Mouse (Mus musculus) frontal cortex, adult (tissue): ENCODE data around the gene Trak1.
A peak's percentile ranks its signal among the peaks of the same experiment; 100 is the strongest.
"Not testable (repeated sequence)": the region's sequence is repeated elsewhere in the genome, so short reads cannot be mapped to it uniquely, and the experiment has no call there.

Source experiments
- ATAC-seq: cut with Nextera tagmentation; 2 replicates; pipeline ENCODE4 v1.9.2; 2017; ENCODE audit warnings: mild to moderate bottlenecking, moderate library complexity, mixed read lengths; ENCODE audit not compliant: low TSS enrichment

Gene Trak1

DNA sequence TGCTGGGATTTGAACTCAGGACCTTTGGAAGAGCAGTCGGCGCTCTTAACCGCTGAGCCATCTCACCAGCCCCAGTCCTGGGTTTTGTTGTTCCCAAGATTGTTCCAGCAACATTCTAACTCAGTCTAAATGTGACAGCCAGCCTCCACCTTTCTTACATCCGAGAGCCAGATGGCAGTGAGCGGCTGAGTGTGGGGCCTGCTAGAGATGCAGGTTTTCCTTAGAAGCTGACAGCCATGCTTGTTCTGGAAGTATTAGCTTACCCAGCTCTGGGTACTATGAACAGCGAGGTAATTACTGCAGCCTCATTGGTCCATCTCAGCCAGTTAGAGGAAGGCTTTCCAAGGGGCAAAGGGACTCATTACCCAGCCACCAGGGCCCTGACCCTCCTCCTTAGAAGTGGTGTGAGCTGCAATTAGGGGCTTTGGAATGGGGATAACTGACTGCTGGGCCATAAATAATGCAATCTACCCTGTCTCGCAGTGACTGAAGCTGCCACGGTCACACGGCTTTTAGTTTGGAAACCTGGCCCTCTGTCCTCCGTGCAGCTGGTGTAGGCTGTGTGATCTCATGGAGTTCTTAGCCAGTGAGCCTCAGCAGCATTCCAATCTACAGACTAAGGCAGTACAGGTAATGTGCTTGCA, 22.1 kb downstream of the Trak1 start:
- peak; percentile 82 for ATAC-seq

DNA sequence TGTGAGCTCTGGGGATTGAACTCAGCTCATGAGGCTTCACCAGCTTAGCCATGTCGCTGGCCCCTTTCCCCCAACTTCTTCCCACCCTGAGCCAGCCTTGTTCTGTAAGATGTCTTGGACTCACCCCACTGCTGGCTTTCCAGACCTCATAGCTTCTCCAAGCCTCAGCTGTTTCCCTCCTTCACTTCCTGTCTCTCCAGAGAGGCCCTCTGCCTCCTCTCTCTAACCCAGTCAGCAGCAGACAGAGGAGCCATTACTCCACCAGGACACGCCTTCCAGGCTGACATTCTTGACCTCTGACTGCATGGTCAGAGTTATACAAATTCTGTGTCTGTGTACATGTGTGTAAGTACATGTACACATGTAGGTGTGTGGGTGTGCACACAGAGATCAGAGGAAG, 23.1 kb downstream of the Trak1 start:
- ATAC-seq, result no peak

DNA sequence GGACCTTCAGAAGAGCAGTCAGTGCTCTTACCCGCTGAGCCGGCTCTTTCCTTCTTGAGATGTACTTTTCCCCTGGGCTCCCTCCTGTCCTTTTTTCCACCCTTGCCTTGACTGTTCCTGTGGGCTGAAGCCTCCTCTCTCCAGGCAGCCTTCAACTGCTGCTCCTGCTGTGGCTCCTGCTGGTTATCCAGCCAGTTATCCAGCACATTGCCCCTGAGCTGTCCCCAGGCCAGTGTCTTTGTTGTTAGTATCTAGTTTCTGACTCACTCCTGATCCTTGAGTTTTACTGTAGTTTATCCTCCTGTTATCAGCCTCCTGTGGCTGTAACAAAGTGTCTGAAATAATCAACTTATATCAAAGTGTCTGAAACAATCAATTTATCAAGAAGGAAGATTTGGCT, 23.8 kb downstream of the Trak1 start:
- ATAC-seq, result no peak

DNA sequence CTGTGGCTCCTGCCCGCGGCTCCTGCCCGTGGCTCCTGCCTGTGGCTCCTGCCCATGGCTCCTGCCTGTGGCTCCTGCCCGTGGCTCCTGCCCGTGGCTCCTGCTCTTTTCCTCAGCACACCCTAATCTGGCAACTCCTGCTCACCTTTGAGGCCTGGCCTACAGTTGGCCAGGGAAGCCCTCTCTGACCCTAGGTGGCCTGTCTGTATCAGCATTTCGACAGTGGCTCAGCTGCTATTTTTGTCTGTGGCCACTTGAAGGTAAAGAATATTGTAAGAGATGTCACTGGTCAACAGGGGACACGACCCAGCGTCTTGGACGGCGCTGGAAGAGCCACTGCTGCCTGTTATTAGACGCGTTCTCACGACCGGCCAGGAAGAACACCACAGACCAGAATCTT, 24.7 kb downstream of the Trak1 start:
- no peak for ATAC-seq

DNA sequence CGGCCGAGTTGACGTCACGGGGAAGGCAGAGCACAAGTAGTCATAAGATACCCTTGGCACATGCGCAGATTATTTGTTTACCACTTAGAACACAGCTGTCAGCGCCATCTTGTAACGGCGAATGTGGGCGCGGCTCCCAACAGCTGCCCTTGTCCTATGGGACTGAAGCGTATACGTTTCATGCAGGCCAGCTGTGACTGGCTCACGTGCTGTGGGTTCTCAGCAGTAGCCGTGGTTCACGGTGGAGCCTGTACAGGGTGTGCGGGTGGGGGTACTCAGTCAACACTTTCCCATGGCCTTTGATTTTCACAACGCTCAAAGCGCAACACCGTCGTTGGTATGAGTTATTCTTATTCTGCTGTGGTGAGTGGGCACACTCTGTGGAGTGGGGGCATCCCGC, 31.0 kb downstream of the Trak1 start:
- ATAC-seq, result not testable (repeated sequence)

DNA sequence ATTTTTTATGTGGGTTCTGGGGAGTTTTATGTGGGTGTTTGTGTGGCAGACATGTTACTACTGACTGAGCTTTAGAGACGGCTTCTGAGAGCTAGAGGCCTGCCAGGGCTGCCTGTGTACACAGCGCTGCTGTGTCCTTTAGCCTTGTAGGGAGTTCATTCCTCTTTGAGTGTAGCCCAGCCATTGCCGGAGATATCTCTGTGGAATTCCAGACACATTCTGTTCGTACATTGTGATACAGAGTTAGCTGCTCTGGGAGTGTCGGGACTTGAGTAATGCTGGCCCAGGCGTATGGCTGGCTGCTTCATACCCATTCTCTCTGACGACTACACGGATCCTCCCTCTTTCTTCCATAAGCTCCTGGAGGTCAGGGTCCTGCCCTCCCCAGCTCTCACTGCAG, 31.9 kb downstream of the Trak1 start:
- no peak; the same call in 1 of the 2 replicates for ATAC-seq

DNA sequence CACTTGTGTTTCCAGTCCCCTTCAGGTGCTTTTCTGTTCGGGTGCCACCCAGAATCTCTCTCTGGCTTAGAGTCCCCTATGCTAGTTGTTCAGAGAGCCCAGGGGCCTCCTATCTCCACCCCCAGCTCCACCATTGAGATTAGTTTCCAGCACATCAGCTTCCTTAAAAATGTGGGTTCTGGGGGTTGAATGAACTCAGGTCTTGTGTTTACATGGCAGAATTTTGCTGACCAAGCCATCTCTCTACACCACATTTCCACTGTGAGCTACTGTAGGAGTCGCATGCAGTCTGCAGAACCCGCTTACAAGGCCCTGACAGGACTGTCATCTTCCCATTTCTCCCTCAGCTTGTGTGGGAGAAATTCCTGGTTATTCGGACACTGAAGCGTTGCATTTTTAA, 32.8 kb downstream of the Trak1 start:
- no peak for ATAC-seq

DNA sequence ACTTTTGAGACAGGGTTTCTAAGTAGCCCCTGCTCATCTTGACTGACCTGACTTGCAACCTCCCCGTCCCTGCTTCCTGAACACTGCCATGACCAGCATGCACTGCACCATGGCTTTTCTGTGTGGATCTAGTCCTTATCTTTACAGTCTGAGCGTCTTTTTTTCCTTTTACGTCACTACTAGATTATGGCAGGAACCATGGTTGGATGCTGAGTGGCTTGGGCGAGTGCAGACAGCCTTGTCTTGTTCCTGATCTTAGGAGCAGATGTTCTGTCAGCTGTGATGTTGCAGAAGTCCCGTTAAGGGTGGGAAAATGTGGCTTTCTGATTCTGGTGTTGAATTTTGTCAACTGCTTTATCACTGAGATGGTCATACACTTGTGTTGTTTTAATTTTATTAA, 34.1 kb downstream of the Trak1 start:
- ATAC-seq, result no peak

DNA sequence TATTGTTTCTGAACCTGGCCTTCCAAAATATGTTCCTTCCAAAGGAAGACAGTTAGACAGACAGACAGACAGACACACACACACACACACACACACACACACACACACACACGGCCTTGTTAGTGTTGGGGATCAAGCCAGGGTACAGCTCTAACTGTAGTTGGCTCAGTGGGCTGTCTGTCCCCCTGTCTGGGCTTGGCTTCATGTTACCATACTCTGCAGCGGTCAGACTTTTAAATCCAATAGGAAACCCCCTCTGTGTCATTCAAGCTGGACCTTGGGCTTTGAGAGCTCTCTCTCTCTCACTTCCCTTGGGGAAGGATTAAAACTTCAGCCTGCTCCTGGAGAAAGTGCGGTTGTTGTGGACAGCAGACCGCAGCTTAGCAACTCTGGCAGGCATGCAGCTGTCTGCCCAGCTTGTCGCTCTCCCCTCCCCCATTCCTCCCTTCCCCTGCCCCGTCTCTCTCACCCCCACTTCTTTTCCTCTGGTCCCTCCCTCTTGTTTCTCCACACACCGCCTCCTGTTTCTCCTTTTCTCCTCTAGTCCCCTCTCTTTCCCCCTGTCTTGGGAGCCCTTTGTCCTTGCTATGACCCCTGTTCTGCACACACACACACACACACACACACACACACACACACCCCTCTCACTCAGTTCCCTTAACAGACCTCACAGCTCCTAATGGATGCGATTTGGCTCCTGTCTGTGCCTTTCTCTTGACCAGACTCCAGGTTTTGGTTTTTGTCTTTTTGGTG, 34.8 kb downstream of the Trak1 start:
- 0 out of 2 replicates have a peak, but pooled peaks have one; percentile 42 for ATAC-seq

DNA sequence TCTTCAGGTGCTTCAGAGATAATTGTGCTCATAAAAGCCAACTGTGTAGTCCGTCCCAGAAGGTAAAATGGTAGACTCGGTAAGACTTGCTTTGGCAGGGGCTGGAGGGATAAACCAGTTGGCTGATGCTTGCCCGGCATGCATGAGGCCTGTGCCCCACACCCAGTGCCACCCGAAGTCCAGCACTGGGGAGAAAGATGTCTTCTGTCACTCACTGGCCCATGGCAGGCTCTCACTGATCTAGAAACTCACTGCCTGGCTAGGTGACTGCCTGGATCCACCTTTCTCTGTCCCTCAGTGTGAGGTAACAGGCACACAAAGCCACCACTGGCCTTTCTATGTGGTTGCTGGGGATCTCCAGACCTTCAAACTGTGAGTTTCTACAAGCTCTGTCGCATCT, 36.3 kb downstream of the Trak1 start:
- ATAC-seq, result no peak

DNA sequence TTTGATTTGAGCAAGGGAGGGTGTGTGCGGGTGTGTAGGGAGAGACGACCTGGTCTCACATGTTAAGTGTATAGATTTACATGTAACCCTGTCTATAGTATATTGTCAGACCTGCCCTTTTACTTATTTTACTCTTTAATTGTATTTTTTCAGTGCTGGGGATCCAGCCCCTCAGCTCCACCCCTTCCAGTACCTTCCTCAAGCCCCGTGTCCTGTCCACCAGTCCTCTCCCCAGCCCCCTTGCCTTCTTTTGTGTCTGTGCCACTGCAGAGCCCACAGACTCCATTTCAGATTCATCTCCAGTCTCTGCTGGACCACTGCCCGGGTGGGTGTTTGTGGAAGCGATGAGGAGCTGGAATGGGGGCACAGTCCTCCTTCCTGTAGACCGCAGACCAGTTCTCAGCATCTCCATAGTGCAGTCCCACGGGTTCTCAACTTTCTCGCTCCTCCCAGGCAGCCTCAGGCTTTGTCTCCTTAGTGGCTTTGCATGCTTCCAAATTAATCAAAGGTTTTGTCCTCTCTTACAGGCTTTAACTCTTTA, 37.1 kb downstream of the Trak1 start:
- no peak for ATAC-seq

DNA sequence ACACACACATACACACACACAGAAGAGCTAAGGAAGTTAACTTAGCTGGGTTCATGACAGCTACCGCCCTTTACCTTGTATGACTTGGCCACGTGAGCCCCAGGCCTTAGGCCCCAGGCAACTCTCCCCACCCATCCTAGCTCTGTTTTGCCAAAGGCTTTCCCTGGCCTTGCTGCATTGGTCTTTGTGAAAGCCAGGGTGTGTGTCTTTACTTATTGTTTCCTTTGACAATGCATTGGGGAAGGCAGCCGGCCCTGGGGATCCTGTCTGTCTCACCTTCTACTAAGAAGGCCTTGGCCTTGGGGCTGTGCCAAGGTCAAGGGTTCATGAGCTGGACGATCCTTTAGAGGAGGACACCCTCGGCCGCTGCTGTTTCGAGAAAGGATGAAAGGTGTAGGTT, 38.3 kb downstream of the Trak1 start:
- no peak for ATAC-seq

DNA sequence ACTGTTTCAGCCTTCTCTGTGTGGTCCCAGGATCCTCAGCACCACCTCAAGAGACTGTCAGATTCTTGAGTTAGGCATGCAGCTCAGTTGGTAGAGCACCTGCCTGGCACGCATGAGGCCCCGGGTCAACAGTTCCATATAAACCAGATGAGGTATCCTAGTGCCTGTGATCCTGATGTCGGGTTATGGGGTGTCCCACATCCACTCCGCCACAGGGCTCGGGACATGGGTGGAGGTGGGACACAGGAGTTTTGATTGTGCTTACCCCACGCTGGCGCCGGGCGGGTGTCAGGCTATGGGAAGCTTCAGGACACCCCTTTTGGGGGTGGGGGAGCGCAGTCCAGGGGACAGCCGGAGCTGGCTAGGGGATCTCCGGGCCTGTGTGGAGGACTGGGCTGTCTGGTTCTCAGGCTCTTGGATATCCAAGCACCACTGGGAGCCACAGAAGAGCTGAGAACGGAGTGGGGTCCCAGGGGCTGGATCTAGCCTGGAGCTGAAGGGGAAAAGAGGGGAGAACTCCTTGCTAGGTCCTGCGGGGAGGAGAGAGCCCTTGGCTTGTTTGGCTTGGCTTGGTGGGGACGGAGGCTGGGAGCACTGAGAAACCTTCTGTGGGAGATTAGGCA, 39.1 kb downstream of the Trak1 start:
- no peak for ATAC-seq

DNA sequence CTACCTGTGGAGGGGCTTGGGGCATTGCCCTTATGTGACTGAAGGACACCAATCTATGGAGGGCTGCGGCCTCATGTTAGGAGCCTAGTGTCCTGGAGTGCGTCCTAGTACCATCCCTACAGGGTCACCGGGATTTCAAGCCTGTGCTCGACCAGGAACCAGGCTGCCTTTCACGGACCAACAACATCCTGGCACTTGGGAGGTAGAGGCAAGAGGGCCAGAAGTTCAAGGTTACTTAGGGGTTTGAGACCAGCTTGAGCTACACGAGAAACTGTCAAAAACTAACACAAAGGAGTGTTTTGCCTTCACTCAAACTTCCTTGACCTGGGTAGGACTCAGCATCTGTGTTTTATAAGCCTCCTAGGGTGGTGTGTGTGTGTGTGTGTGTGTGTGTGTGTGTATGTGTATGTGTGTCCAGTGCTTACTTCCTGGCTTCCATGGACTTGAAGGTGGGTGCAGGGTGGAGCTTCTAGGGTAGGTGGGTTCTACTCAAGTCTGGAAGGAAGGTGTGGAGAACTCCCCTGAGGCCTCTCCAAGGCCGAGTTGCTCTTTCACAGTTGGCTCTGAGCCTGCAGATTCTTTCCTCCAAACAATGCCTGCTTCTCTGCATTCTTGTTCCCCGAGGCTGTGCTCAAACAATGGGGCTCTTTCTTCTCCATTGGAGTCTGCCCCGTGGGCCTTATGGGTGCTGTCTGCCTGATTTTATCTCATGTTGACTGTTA, 40.1 kb downstream of the Trak1 start:
- ATAC-seq, result peak; percentile 62

DNA sequence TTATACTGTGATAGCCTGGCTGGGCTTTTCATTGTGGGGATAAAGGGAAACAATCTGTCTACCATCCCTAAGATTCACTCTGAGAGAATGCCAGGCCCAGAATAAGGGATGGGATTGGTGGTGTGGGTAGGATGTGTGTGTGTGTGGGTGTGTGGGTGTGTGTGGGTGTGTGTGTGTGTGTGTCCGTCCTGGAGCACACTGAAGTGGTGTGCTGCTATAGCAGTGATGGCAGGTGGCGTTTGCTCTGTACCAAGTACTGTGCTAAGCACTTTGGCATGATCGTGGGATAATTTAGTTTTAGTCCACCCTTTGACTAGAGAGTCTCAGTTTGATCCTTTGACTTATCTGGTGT, 40.6 kb downstream of the Trak1 start:
- ATAC-seq, result no peak

DNA sequence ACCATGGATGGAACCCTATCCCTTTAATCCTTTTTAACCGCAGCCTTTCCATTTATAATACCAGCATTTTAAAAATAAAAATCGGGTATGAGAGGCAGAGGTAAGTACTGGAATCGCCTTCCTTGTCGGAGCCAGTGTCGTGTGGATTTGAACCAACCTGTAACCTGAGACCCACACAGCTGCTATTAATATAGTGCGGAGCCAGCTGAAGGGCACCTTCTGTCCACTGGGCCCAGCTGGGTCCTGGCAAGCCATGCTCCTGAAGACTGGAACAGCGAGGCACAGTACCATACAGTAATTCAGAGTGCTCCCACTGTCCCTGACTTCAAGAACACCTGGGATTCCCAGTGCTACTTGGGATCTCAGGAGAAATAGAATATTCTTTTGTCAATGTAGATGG, 44.5 kb downstream of the Trak1 start:
- no peak for ATAC-seq

DNA sequence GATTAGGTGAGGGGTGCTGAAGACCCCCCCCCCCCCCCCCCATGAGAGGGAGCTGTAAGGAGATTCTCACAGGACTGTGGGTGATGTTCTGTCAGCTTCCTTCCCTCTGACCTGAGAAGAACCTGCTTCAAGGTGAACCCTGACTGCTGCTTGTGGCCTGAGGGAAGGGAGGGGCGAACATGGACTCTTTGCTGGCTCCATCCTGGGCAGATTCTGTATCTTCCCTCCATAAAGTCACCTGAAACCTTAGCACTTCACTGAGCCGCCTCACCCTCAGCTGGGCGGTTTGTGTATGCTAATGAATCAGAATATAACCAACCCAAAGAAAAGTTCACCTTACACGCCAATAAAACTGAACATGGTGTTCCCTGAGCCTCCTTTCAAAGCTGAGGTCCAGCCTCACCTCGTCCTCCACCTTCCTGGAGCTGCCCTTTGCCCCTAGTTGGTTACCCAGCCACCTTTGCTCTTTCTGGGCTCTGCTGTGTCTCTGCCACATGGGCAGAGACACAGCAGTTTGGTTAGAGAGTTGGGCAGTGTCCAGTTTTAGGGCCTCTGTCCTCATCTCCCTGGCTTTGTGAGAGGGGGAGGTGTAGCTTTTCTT, 45.3 kb downstream of the Trak1 start:
- ATAC-seq, result no peak

DNA sequence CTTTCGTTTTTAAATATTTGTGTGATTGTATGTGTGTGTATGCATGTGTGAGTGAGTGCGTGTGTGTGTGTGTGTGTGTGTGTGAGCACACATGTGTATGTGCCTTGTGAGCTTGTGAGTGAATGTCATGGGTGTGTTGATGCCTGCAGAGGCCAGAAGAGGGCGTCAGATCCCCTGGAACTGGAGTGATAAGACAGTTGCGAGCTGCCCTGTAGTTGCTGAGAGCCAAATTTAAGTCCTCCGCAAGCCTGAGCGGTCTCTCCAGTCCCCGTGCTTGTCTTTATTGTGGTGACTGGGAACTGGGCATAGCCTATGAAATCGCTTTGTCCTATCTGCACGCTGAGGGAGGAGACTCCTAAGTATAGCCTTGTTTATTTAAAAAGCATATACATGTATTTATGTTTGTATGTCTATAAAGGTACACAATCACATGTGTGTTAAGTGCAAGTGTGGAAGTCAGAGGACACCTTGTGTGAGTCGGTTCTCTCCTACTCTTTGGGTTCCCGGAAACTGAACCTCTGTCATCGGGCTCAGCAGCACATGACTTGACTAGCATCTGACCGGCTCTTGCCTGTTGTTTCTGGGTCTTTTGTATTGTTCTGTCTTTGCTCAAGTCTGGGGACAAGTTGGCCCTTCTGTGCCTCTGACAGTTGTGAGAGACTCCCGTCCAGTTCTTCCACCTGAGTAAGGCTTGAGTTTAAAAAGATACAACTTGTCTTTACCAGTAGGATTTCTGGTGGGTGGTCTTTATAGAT, 46.0 kb downstream of the Trak1 start:
- ATAC-seq, result no peak

DNA sequence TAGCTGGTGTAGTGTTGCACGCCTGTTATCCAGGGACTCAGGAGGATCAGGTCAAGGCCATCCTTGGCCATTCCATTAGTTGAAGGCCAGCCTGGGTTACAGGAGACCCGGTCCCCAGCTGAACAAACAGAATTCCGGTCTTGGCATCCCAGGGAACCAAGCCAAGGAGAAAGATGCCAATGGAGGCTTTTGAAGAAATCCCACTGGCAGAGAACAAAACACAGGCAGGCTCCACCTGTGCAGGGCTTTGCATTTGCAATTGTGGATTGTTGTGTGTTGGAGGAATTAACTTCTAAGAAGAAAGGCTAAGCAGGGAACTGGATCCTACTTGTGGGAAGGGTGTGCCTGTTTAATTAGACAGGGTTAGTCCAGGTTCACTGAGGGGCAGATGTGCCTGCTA, 47.0 kb downstream of the Trak1 start:
- ATAC-seq, result no peak

DNA sequence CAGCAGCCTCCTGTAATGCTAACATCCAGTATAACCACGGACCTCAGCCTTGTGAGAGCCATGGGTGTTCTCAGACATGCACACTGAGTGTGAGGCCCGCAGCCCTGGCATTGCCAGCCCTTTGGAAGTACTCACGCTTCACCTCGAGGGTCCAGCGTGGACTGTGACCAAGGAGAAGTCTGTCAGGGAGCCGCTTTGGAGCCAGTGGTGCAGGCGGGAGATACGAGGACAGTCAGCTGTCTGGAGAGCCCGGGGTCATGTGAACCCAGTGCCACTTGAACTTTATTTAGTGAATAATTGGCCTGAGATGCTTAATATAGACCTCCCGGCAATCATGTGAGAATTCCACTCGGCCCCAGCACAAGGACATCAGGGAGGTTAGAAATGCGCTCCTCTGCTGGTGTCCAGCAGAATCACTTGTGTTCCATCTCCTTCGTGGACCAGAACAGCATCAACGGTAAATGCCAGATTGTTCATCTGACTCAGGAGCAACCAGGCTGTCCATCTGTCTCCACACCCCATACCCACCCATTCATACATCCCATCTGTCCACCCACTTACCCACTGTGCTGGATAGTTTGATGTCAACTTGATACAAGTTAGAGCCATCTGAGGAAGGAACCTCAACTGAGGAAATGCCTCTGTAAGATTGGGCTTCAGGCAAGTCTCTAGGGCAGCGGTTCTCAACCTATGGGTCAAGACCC, 48.3 kb downstream of the Trak1 start:
- ATAC-seq, result no peak

DNA sequence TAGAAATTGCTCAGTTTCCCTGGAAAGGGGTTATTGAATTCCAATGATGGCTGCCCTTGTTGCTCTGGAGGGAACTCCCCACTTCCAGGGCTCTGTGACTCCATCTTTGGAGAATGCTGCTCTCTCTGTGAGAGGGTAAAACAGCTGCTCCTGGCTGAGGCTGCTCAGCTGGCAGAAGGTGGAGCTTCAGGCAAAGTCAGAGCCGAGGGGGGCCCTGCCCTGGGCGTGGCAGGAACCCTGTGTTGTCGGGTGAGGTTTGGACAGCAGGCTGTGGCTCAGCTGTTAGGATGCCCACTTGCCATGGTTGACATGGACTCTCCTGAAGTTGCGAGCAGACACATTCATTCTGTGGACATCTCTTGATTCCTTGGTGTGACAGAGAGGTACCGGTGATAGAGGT, 49.3 kb downstream of the Trak1 start:
- no peak for ATAC-seq
